ENCODE assay signal across 10 mouse cellular contexts in genomic region chr7:139077283-139077682, GRCm38 (mm10). TPM values are rescaled to one million over a fixed set of nuclear protein-coding genes. Genes with fewer than 3 reads are reported as not detected.
DNase-seq lines count a peak whose midpoint lies in the region; ATAC-seq lines count a peak whose summit lies in the region.
"Had no signal": no experiment of that assay in that cellular context is flagged by ENCODE, and none has a peak within 500 bp of the region (broad histone marks: within the 10 kb centered on the region; RNA-seq: fewer than 3 reads in every experiment).

No protein-coding gene starts in this region.

- H3K4me3 ChIP-seq in midbrain, embryonic 13.5 days (replicated peaks): no peak overlapping the region
- H3K4me3 ChIP-seq: heart, embryonic 12.5 days had no signal

- peak; percentile 12; the same call in 1 of the 2 replicates for ATAC-seq in midbrain, embryonic 13.5 days
- no peak for ATAC-seq in erythroid progenitor cell, adult 5-6 weeks (replicated peaks; ENCODE audit: low FRiP score, poor library complexity, severe bottlenecking)

- H3K4me2 ChIP-seq in midbrain, embryonic 13.5 days (replicated peaks): no peak overlapping the region
- H3K4me2 ChIP-seq: heart, embryonic 12.5 days had no signal

- no peak overlapping the region for H3K9ac ChIP-seq in midbrain, embryonic 13.5 days (replicated peaks)
- H3K9ac ChIP-seq: heart, embryonic 12.5 days had no signal

- intact Hi-C loops in heart, postnatal 36 days (cut with DNase I): no loop called here

- no peaks in the 10 kb centered on the region for H3K9me3 ChIP-seq in midbrain, embryonic 13.5 days
- H3K9me3 ChIP-seq: heart, embryonic 12.5 days had no signal

- peak; percentile 90 for DNase-seq in brain, adult 2 months (ENCODE audit: low read depth, low spot score)
- DNase-seq in cerebellum, postnatal 25 days: peak; percentile 70 to 74
- DNase-seq in forelimb bud, embryonic 11.5 days (ENCODE audit: low read depth, low spot score): peak; percentile 41
- no peak for DNase-seq in adrenal gland, postnatal 36 days
- no peak for DNase-seq in left cerebral cortex, adult 8-10 months (ENCODE audit: low spot score in 2 of 2)
- no peak for DNase-seq in heart, postnatal 36 days

- WGBS in midbrain, embryonic 13.5 days: 11% methylated on average over 7 of the region's 7 CpGs

- H3K27ac ChIP-seq in midbrain, embryonic 13.5 days: peak overlapping the region; percentile 59

- no peaks in the 10 kb centered on the region for H3K36me3 ChIP-seq in midbrain, embryonic 13.5 days
- H3K36me3 ChIP-seq: heart, embryonic 12.5 days had no signal

- H3K27me3 ChIP-seq in midbrain, embryonic 13.5 days: peaks cover 2% of the 10 kb centered on the region; the same call in 1 of the 2 replicates

- H3K4me1 ChIP-seq in midbrain, embryonic 13.5 days (replicated peaks): peaks cover 57% of the 10 kb centered on the region

RNA-seq across cellular contexts. Expression of gene Dpysl4, which starts 8.5 kb away (rescaled TPM):
- polyA plus RNA-seq in midbrain, embryonic 13.5 days (2015; fragmentation: Nextera tagmentation; extraction: Ambion mirVana): 224 and 225 TPM in 2 replicates
- 1 to 10 TPM in 1 of 2 experiments, under 1 TPM in 1; 0.83 to 2.2 TPM for total RNA-seq in adrenal gland, postnatal 36 days (2021)
- 10 to 100 TPM; 45.5 to 50.1 (median 46.9) TPM for total RNA-seq in left cerebral cortex, adult 8-10 months (2022)
- not detected in 2 replicates for total RNA-seq in erythroid progenitor cell, adult 5-6 weeks (2015; ENCODE audit: low replicate concordance)
- total RNA-seq in erythroid progenitor cell, adult 5-6 weeks (2017; ENCODE audit: low replicate concordance): not detected in 2 replicates
- total RNA-seq in heart, postnatal 36 days (2021): 1 to 10 TPM; 5.0 to 6.4 TPM
- total RNA-seq: neutrophil, adult 5-6 weeks had no signal

Comparison
In these comparisons a context has a peak if more than half of its experiments do, and no peak if none do; other contexts are left out.
1. DNase-seq: peak in brain, adult 2 months (single experiment), cerebellum, postnatal 25 days (2 of 2) and forelimb bud, embryonic 11.5 days (single experiment); none in adrenal gland, postnatal 36 days (0 of 2), left cerebral cortex, adult 8-10 months (0 of 2) and heart, postnatal 36 days (0 of 2).
2. RNA of gene Dpysl4, which starts 8.5 kb away (total RNA-seq): 45.5 to 50.1 TPM in left cerebral cortex, adult 8-10 months; 5.0 to 6.4 TPM in heart, postnatal 36 days, 0.83 to 2.2 TPM in adrenal gland, postnatal 36 days and not detected in erythroid progenitor cell, adult 5-6 weeks; every median in the first group is over 4 times any median in the second.